Mouse (Mus musculus) retina, adult 2 months (tissue): ENCODE results near the gene Phf21a.

Experiments
- DNase-seq: peaks from one replicate; pipeline ENCODE4 v3.0.0-alpha.2; 2012; ENCODE audit warnings: low read depth, low spot score

The Phf21a gene

DNA sequence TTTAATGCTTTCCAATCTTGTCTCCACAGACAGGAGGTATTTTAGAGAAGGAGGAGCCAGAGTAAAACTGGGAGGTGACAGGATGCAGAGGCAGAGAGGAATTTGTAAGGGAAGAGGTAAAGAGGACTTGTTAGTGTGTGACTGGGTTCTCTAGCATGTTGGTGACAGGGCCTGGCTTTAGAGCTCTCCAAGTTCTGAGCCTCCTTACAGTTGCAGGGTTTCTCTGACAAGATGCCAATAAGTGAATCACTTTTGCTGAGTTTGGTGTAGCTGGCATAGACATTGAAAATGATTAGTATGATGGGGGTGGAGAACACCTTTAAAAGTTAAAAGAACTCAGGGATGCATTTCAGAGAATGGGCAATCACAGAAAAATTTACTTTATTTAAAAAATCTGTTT, 138.8 kb downstream of the Phf21a start:
- DNase-seq: no peak

- no peak for DNase-seq
Measured at GRCm38 (mm10) chr2:92234768-92235332, 141.9 kb downstream of the Phf21a start.

DNA sequence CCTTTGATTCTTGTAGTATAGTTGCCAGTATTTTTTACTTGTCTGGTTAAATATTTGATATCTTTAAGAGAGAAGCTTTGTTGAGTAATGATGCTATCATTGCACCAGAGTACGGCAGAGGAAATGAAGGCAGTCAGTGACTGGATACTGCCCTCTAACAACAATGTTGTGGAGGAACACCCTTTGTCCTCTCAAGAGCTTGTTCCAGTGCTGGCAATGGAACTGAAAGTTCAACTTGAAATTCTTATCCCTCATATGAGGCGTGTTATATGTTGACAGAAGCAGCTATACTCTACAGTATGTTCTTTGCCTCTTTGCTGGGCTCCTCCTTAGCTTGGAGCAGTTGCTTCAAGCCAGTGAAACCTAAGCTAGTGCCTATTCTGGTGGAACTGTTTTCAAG, 147.4 kb downstream of the Phf21a start:
- DNase-seq: no peak

- no peak for DNase-seq
Measured at GRCm38 (mm10) chr2:92240816-92241215, 147.9 kb downstream of the Phf21a start.

GRCm38 (mm10) chr2:92241317-92241716, 148.4 kb downstream of the Phf21a start:
- no peak for DNase-seq

DNA sequence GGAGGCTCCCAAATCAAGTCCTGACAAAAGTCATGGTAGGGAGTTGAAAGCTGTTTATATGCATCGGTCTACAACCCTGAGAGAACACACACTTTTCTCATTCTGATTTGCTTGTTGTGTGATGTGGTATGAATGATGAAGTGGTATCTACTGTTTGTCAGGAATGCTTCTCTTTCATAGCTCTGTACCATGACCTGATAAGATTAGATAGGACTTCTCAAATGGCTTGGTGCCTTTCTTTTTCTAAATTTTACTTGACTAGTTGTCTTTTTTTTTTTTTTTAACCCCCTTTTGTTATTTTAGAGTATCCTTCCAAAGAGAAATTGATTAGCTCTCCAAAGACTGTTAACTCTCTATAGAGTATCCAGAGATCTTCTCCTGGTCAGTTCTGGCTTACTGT, 153.2 kb downstream of the Phf21a start:
- no peak for DNase-seq

DNA sequence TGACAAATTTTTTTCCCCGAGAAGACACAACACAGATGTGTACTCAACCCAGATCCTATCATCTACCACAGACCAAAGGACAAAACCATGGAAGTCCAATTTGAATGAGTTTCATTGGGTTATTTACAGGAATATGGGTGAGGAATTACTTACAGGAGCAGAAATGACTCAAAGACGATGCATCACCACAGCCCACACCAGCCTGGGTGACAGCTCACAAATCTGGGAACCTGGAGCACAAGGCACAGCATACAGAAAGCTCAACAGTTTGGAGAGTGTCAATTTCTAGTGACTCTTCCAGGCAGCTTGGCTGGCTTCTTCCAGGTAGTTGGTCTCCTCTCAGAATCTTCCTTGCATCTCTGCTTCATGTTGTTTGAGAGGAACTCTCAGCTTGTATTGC, 154.8 kb downstream of the Phf21a start:
- DNase-seq: no peak

DNA sequence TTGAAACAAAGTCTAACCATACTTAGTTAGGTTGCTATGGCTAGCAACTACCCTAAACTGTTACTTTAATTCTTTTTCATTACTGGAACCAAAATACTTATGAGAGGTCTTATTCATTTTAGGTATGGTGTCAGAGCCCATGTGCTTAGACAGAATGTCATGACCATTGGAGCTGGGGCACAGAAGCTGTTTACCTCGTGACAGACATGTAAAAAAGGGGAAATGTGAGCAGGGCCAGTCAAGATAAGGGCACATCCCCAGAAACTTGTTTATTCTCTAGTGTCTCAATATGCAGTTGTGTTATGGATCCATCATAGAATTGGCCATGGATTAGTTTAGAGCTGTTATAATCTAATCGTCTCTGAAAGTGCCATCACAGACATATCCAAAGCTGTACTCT, 157.6 kb downstream of the Phf21a start:
- no peak for DNase-seq

- no peak for DNase-seq
Measured at GRCm38 (mm10) chr2:92253777-92254176, 160.9 kb downstream of the Phf21a start.

GRCm38 (mm10) chr2:92256141-92256540, 163.2 kb downstream of the Phf21a start:
- DNase-seq: no peak

GRCm38 (mm10) chr2:92257372-92257956, 164.5 kb downstream of the Phf21a start:
- DNase-seq: no peak

DNA sequence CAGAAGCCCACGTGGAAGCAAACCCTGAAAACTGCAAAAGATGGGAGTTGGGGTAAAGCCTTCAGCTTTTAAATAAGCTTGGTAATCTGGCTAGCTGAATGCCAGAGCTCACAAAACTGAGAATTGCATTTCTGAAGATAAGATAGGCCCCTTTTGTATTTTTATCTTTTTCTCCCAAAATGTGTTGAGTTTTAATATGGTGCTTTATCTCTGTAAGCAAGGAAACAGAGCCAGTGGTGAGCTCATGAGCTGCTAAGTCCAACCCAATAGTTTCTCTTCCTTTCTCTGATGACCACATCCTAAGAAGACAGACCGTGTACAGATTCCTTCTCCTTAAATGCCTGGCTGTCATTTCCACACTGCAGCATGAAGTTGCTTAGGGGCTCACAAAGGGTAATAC, 167.0 kb downstream of the Phf21a start:
- DNase-seq: no peak

- no peak for DNase-seq
Measured at GRCm38 (mm10) chr2:92266100-92266617, 173.2 kb downstream of the Phf21a start.

GRCm38 (mm10) chr2:92269227-92269626, 176.3 kb downstream of the Phf21a start:
- DNase-seq: no peak

GRCm38 (mm10) chr2:92272510-92272909, 179.6 kb downstream of the Phf21a start:
- no peak for DNase-seq

DNA sequence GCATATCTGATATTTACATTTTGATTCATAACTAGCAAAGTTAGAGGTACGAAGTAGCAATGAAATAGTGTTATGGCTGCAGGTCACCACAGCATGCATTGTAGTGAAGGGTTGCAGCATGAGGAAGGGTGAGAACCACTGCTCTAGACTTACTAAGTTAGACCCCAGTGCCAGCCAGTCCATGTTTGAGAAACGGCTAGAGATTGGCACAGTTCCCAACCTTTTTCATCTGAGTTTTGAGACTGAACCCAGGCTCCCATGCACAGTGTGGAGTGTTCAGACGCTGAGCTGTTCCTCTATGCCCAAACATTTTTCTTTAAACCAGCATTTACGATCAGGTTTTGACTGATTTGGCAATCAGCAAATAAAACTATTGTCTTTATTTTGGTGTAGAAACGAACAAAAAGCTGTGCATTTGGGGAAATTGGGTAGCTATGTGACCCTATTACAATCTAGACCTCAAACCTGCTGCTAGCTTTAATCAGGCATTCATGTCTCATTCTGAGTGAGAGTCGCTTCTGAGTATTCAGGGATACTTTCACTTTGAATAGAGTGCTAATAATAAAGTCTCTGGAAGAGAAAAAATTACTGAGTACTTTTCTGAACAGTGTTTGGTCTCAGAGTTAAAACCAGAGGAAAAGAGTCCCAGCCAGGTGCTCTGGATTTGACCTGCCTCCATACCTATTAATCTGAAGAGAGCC, 180.3 kb downstream of the Phf21a start:
- DNase-seq: no peak

GRCm38 (mm10) chr2:92273802-92274183, 180.9 kb downstream of the Phf21a start:
- no peak for DNase-seq

- no peak for DNase-seq
Measured at GRCm38 (mm10) chr2:92277787-92278186, 184.9 kb downstream of the Phf21a start.

DNA sequence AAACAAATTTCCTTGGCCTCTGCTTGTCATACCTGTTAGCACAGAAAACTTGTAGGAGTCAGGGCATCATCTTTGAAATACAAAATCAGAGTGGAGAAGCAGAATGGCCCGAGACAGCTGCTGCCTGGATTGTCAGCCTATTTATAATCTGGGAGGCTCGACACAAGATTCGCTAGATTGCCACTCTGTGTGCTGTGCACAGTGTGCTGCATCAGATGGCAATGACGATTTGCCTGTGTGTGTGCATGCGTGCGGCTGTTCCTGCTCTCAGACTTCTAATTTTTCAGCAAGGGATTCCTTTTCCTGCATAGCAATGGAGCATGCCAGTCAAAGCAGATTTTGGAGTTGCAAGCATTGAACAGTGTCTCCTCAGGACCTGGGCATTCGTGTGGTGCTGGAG, 185.7 kb downstream of the Phf21a start:
- no peak for DNase-seq

DNA sequence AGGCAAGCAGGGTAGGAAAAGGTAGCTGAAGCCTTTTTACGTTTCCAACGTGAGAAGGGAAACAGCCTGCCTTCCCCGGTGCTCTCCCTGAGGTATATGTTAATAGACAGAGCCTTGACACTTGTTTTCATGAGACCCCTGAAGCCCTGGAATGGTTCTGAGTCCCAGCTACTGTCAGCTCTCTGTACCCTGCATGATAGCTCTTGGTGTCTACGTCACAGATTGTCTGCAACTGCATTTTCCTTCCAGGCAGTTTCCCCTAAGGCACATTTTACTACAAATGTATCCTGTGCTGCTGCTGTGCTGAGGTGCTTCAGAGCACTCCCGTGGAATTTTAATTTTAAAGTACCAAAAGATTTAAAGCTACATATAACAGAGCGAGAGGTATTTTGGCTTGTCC, 186.5 kb downstream of the Phf21a start:
- no peak for DNase-seq

DNA sequence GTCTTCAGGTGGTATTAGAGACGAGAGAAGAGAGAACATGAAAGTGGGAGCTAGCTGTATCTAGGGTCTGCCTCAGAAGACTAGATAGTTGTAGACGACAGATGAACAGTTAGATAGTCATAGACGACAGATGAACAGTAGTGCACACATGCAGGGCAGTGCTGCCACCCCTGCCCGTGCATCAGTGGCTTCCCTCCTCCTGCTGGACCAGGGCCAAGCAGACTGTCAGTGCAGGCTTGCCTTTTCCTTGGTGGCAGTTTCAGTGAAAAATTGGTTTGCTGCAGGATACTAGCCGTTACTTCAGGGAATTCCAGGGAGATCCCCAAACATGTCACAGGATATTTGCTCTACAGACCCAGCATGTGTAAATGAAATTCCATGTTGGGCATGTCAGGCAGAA, 192.7 kb downstream of the Phf21a start:
- no peak for DNase-seq

GRCm38 (mm10) chr2:92289335-92289734, 196.4 kb downstream of the Phf21a start:
- DNase-seq: no peak

DNA sequence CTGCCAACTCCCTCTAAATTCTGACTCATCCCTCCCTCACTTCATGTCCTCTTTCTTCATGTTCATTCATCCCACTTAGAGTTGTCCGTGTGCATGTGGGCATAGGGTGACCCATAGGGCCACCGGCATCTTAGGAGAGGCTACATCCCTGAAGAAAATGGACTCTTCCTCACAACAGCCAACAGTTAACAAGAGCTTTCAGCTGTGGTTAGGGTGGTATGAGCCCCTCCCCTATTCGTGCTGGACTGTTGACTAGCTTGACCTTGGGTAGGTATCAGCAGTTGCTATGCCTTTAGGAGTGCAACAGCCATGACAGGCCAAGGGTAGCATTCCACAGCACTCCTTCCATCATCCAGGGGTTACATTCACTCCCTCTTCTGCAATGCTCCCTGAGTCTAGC, 198.6 kb downstream of the Phf21a start:
- DNase-seq: no peak
